Mouse (Mus musculus) forelimb bud, embryonic 11.5 days (tissue): ENCODE measurements around the gene Dcst1.

Experiments used
- DNase-seq: peaks from one replicate; pipeline ENCODE4 v3.0.0-alpha.2; 2012; ENCODE audit warnings: low read depth, low spot score

The Dcst1 gene

GRCm38 (mm10) chr3:89315195-89315929 is 49.7 kb downstream of the Dcst1 start:
- DNase-seq, result peak; percentile 83

- no peak for DNase-seq
Measured at GRCm38 (mm10) chr3:89314791-89315190, 50.3 kb downstream of the Dcst1 start.

- DNase-seq, result no peak
Measured at GRCm38 (mm10) chr3:89314340-89314739, 50.7 kb downstream of the Dcst1 start.

- DNase-seq, result peak; percentile 77
Measured at GRCm38 (mm10) chr3:89308089-89308488, 57.0 kb downstream of the Dcst1 start.

GRCm38 (mm10) chr3:89305551-89306325 is 59.3 kb downstream of the Dcst1 start:
- DNase-seq, result no peak

- no peak for DNase-seq
Measured at GRCm38 (mm10) chr3:89305105-89305504, 59.9 kb downstream of the Dcst1 start.

- DNase-seq, result no peak
Measured at GRCm38 (mm10) chr3:89304440-89304839, 60.6 kb downstream of the Dcst1 start.

GRCm38 (mm10) chr3:89300514-89300913 is 64.5 kb downstream of the Dcst1 start:
- DNase-seq, result no peak
